Mouse (Mus musculus) myocyte (in vitro differentiated cells): ENCODE data around the gene Sntb2. TPM values are rescaled to one million over a fixed set of nuclear protein-coding genes. Genes with fewer than 3 reads are reported as not detected.

Source experiments
- H3K27me3 ChIP-seq: one replicate; pipeline ENCODE4 v1.6.1; 2011; ENCODE audit not compliant: control insufficient read depth, insufficient read depth, insufficient read length
- H3K36me3 ChIP-seq: one replicate; pipeline ENCODE4 v1.6.1; 2011; ENCODE audit not compliant: control insufficient read depth, insufficient read depth
- H3K4me2 ChIP-seq: one replicate; pipeline ENCODE4 v1.6.1; 2011; ENCODE audit warnings: low read depth, control low read depth
- H3K4me3 ChIP-seq: one replicate; pipeline ENCODE4 v1.5.1; 2011; ENCODE audit warnings: mild to moderate bottlenecking, control low read depth, moderate library complexity
- H3K79me2 ChIP-seq: one replicate; pipeline ENCODE4 v1.6.1; 2011; ENCODE audit not compliant: control insufficient read depth, insufficient read depth
- H3ac ChIP-seq: one replicate; pipeline ENCODE4 v1.6.1; 2011; ENCODE audit not compliant: control insufficient read depth, insufficient read length
- CEBPB ChIP-seq: IDR thresholded peaks from 2 replicates; pipeline ENCODE4 v1.6.1; 2011; ENCODE audit warnings: mild to moderate bottlenecking, moderate library complexity; ENCODE audit not compliant: poor library complexity, insufficient read depth, severe bottlenecking
- E2F4 ChIP-seq: IDR thresholded peaks from one replicate; pipeline ENCODE4 v1.6.1; 2011; ENCODE audit warnings: mild to moderate bottlenecking, control low read depth, moderate library complexity; ENCODE audit not compliant: insufficient read depth
- MAX ChIP-seq: IDR thresholded peaks from one replicate; pipeline ENCODE4 v1.6.1; 2011; ENCODE audit warnings: low read depth, mild to moderate bottlenecking, control low read depth
- MYOD1 ChIP-seq, 3 experiments: IDR thresholded peaks; one replicate each; pipeline ENCODE4 v1.6.1; 2011; ENCODE audit warnings: control low read depth in 2 of 3, low read depth in 2 of 3, mild to moderate bottlenecking in 2 of 3, moderate library complexity in 1 of 3; ENCODE audit not compliant: insufficient read length in 2 of 3, control insufficient read depth in 1 of 3
- MYOG ChIP-seq, 3 experiments: IDR thresholded peaks; one replicate each; pipeline ENCODE4 v1.6.1; 2011; ENCODE audit warnings: control low read depth in 2 of 3, low read depth in 2 of 3, mild to moderate bottlenecking in 2 of 3; ENCODE audit not compliant: insufficient read length in 2 of 3, control insufficient read depth in 1 of 3, insufficient read depth in 1 of 3
- POLR2A ChIP-seq: IDR thresholded peaks from one replicate; pipeline ENCODE4 v1.6.1; 2011; ENCODE audit warnings: low read depth, mild to moderate bottlenecking, control low read depth, moderate library complexity; ENCODE audit not compliant: insufficient read length
- POLR2AphosphoS2 ChIP-seq: IDR thresholded peaks from one replicate; pipeline ENCODE4 v1.6.1; 2011; ENCODE audit warnings: low read depth, control low read depth; ENCODE audit not compliant: insufficient read length
- REST ChIP-seq: IDR thresholded peaks from one replicate; pipeline ENCODE4 v1.6.1; 2011; ENCODE audit warnings: mild to moderate bottlenecking, control low read depth, moderate library complexity; ENCODE audit not compliant: insufficient read depth, insufficient read length
- SRF ChIP-seq: IDR thresholded peaks from one replicate; pipeline ENCODE4 v1.6.1; 2011; ENCODE audit warnings: low read depth; ENCODE audit not compliant: control insufficient read depth, insufficient read length
- TCF12 ChIP-seq: IDR thresholded peaks from one replicate; pipeline ENCODE4 v1.6.1; 2011; ENCODE audit warnings: mild to moderate bottlenecking, control low read depth; ENCODE audit not compliant: poor library complexity, insufficient read depth, severe bottlenecking
- TCF3 ChIP-seq: IDR thresholded peaks from one replicate; pipeline ENCODE4 v1.6.1; 2011; ENCODE audit warnings: low read depth, control low read depth; ENCODE audit not compliant: insufficient read length
- USF1 ChIP-seq: IDR thresholded peaks from one replicate; pipeline ENCODE4 v1.6.1; 2011; ENCODE audit warnings: low read depth, mild to moderate bottlenecking, control low read depth, moderate library complexity
- polyA plus RNA-seq: library from polyadenylated mRNA; unstranded; fragments of >200 nt; fragmentation: generic; extraction: Trizol; gene quantifications from one replicate; pipeline ENCODE4 v1.2.1, GENCODE M21; 2012; ENCODE audit warnings: missing spikeins

Gene Sntb2
- polyA plus RNA-seq, 1 experiment = 5.6 TPM

DNA sequence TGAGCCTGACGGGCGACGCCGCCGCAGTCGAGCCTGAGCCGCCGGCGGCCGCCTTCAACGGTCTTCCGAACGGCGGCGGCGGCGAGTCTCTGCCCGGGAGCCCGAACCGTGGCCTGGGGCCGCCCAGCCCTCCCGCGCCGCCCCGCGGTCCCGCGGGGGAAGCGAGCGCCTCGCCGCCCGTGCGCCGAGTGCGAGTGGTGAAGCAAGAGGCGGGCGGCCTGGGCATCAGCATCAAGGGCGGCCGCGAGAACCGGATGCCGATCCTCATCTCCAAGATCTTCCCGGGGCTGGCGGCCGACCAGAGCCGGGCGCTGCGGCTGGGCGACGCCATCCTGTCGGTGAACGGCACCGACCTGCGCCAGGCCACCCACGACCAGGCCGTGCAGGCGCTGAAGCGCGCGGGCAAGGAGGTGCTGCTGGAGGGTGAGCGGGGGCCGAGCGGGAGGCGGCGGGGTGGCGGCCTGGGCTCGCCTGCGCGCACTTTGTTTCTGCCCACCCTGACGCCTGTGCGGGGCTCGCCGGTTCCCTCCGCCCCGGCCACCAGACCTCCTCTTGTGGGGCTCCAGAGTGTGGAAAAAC, 438 bp downstream of the Sntb2 start:
- H3K4me3 ChIP-seq = peak overlapping the region; percentile 62
- H3K27me3 ChIP-seq = no peaks in the 10 kb centered on the region
- H3ac ChIP-seq = peak overlapping the region; percentile 94
- TF ChIP-seq POLR2AphosphoS2 (peak; percentile 16), POLR2A (peak; percentile 23), REST (no peak)
- H3K4me2 ChIP-seq = peak overlapping the region; percentile 79
- H3K36me3 ChIP-seq = no peaks in the 10 kb centered on the region
- H3K79me2 ChIP-seq = peaks cover 41% of the 10 kb centered on the region

DNA sequence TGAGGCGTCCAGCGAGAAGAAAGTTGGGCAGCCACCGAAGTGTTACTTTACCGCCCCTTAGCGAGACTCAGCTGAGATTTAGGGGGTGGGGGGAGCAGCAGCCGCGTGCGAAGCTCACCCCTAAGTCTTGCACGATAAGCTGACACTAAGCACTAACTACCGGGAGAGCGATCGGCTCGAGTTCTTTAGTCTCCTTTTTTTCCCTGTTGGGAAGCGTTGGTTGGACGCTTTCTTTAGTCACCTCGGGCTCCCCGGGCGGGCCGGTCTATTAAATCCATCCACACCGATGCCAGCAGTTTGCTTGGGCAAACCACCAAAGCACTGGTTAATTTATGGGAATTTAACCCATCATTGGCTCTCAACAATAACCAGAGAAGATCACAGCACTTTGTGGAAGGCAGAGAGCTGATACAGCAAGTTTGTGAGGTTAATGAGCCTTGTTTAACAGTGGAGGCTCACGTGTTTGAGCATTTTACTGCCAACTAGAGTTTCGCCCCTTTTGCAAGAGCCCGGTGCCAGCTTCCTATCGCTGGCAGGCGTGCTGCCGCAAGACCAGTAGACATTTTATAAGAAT, 1.0 kb downstream of the Sntb2 start:
- no peak for TF ChIP-seq MYOD1 (IDR thresholded peaks at IDR 0.05; ENCODE audit: control insufficient read depth in 1 of 3, insufficient read length in 2 of 3, low read depth in 2 of 3)
- no peak for TF ChIP-seq POLR2AphosphoS2
- no peak for TF ChIP-seq POLR2A
- TF ChIP-seq USF1 = no peak
- no peak for TF ChIP-seq MAX
- no peak for TF ChIP-seq MYOG (IDR thresholded peaks at IDR 0.05; ENCODE audit: control insufficient read depth in 1 of 3, insufficient read depth in 1 of 3, insufficient read length in 2 of 3, low read depth in 2 of 3)
- TF ChIP-seq TCF3 = no peak
- TF ChIP-seq REST = no peak
- TF ChIP-seq E2F4 = no peak
- no peak for TF ChIP-seq TCF12
- TF ChIP-seq CEBPB = no peak
- TF ChIP-seq SRF = no peak
- peak overlapping the region; percentile 79 for H3K4me2 ChIP-seq

DNA sequence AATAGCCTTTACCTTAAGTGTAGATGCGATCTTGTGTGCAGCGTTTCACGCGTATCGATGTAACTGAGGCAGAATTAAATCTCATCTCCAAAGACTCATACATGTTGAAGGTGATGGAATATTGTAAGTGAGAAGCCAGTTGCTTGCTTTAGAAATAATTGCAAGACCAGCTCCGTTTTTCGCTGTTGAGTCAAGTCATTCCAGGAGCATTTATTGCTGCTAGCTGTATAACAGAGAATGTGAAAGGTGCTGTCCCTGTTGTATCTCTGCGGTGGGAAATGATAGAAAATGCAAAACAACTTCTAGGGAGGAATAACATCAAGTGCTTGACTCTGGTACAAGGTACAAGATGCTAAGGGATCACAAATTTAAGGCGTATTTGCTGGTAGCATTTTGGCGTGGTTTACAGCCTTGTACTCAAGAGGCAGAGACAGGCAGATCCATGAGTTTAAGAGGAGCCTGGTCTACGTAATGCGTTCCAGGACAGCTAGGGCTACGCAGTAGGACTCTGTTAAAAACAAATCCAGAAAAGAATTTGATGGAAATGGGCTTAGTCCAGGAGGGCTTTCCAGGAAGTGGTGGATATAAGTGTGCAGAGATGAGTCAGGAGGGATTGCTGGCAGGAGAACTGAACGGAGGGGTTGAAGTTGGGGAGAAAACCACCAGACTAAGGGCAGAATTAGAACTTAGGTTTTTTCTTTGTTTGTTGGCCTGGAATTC, 1.7 kb downstream of the Sntb2 start:
- Histone ChIP-seq H3K4me2 (peak overlapping the region; percentile 79), H3K4me3 (peak overlapping the region; percentile 62), H3ac (peak overlapping the region; percentile 94), H3K36me3 (no peaks in the 10 kb centered on the region), H3K79me2 (peaks cover 53% of the 10 kb centered on the region), H3K27me3 (no peaks in the 10 kb centered on the region)
- TF ChIP-seq POLR2AphosphoS2 (no peak), MYOG (IDR thresholded peaks at IDR 0.05; ENCODE audit: control insufficient read depth in 1 of 3, insufficient read depth in 1 of 3, insufficient read length in 2 of 3, low read depth in 2 of 3) (no peak), CEBPB (no peak), E2F4 (no peak), POLR2A (no peak), MAX (no peak), TCF12 (no peak), MYOD1 (IDR thresholded peaks at IDR 0.05; ENCODE audit: control insufficient read depth in 1 of 3, insufficient read length in 2 of 3, low read depth in 2 of 3) (no peak), TCF3 (no peak), SRF (no peak)

More for the DNA sequence above, 1.0 kb downstream of the Sntb2 start:
- peaks cover 46% of the 10 kb centered on the region for H3K79me2 ChIP-seq
- H3K36me3 ChIP-seq = no peaks in the 10 kb centered on the region
- no peaks in the 10 kb centered on the region for H3K27me3 ChIP-seq
- H3K4me3 ChIP-seq = peak overlapping the region; percentile 62
- peak overlapping the region; percentile 94 for H3ac ChIP-seq

DNA sequence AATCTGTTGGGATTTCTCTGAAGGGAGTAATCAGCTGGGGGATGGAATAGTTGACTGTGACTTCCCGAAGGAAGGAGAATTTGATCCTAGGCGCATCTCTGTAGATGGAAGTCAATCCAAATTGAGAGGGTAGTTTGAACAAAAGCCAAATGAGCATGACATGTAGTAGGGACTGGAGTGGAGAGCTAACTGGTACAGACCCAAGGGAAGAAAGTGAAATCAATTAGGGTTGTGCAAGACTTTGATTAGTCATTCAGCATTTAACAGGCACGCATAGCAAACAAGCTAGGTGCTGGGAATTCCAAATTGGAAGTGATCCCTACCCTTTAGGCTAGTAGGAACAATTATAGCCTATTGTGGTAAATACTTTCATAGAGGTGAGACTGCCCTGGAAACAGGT, 6.3 kb downstream of the Sntb2 start:
- no peaks in the 10 kb centered on the region for H3K36me3 ChIP-seq
- no peak overlapping the region for H3ac ChIP-seq
- no peaks in the 10 kb centered on the region for H3K27me3 ChIP-seq
- peaks cover 83% of the 10 kb centered on the region for H3K79me2 ChIP-seq
- no peak overlapping the region for H3K4me2 ChIP-seq
- TF ChIP-seq POLR2AphosphoS2 (no peak), TCF3 (no peak), CEBPB (peak; percentile 47; the same call in 1 of the 2 replicates)
- no peak overlapping the region for H3K4me3 ChIP-seq

- H3ac ChIP-seq = no peak overlapping the region
- no peak overlapping the region for H3K4me3 ChIP-seq
- H3K79me2 ChIP-seq = peaks cover 81% of the 10 kb centered on the region
- no peak overlapping the region for H3K4me2 ChIP-seq
- no peaks in the 10 kb centered on the region for H3K36me3 ChIP-seq
- no peak for TF ChIP-seq MYOD1 (IDR thresholded peaks at IDR 0.05; ENCODE audit: control insufficient read depth in 1 of 3, insufficient read length in 2 of 3, low read depth in 2 of 3)
- no peak for TF ChIP-seq REST
- no peak for TF ChIP-seq USF1
- H3K27me3 ChIP-seq = no peaks in the 10 kb centered on the region
Observed at GRCm38 (mm10) chr8:106943874-106944418, 8.4 kb downstream of the Sntb2 start.
